Mouse (Mus musculus) megakaryocyte, embryonic 14.5 days (primary cell): ENCODE measurements around the gene Rps17.

Experiments used
- FLI1 ChIP-seq: IDR thresholded peaks from 2 replicates; pipeline ENCODE4 v1.6.1; 2012; ENCODE audit warnings: low read length, inconsistent platforms, mixed read lengths
- GATA1 ChIP-seq: IDR thresholded peaks from 3 replicates; pipeline ENCODE4 v1.6.1; 2012; ENCODE audit warnings: mixed read lengths, low read length, inconsistent platforms, borderline replicate concordance

- TF ChIP-seq FLI1 (no peak), GATA1 (no peak)
These were observed 26.8 kb upstream of the Rps17 start for GRCm38 (mm10) chr7:81371811-81372210.
